Mouse (Mus musculus) ovary, postnatal 36 days (tissue): ENCODE data around the gene Grin2b.
"Not testable (repeated sequence)": the region's sequence is repeated elsewhere in the genome, so short reads cannot be mapped to it uniquely, and the experiment has no call there.

Source experiments
- DNase-seq: peaks from one replicate; pipeline ENCODE4 v3.0.0; 2022; ENCODE audit warnings: low spot score, mixed read lengths

Grin2b gene

DNA sequence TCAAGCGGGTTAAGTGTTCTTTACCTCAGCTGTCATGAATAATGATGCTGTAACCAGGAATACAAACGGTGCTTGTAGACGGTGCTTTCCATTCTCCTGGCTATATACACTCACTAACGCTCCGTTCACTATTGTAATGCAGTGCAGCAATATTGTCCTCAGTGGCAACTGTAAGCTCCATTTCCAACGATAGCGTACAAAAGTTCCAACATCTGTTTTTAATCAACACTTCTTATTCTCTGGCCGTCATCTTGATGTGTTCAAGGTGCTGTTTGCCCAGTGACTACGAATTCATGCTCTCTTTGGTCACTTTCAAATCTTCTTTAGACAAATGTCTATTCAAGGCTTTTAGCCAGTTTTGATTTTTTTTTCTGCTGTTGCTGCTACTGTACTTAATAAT lies 480.8 kb downstream of the Grin2b start:
- DNase-seq = no peak

DNA sequence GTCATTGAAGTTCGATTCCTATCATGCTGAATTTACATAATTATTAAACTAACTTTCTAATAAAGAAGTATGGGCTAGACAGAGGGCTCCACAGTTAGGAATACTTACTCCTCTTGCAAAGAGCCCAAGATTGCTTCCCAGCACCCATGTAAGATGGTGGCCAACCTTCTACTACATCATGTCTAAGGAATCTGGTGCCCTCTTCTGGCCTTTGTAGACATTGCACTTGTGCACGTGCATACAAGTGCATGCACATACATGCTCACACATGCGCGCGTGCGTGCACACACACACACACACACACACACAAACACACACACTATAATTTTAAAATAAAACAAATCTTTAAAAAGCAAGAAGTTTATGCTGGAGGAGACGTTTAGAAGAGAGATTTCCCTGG lies 481.8 kb downstream of the Grin2b start:
- no peak for DNase-seq

DNA sequence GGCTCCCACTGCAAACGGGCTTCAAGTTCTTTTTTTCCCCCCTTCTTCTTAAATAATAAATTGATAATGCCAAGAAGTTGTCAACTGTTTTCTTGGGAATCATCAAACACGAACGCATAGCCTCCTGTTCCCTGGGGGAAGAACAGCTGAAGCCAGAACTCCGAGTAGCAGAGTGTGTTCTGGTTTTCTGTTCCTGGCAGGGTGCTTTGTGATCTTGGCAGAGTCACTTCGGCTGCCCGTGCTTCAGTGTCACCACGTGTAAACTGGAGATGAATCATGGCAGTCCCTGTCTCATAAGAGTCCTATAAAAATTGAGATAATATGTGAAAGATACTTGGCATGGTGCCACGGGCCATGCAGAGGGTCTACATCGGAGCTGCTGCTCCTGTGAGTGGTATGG lies 485.4 kb downstream of the Grin2b start:
- DNase-seq = no peak

DNA sequence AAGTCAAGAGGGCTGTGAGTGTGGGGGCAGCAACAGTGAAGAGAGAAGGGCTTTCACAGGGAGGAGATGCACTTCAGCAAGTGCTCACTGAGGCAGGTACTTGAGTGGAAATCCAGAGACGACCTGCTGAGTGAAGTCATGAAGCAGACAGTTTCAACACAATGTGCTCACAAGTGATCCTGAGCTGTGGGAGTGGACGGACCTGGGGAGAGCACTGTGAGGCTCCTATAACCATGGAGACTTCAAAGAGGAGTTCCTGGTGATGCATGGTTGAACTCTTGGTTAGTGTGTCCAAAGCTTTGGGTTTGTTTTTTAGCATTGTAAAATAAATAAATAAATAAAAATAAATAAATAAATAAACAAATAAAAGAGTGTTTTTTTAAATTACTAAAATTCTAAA lies 489.1 kb downstream of the Grin2b start:
- no peak for DNase-seq

DNA sequence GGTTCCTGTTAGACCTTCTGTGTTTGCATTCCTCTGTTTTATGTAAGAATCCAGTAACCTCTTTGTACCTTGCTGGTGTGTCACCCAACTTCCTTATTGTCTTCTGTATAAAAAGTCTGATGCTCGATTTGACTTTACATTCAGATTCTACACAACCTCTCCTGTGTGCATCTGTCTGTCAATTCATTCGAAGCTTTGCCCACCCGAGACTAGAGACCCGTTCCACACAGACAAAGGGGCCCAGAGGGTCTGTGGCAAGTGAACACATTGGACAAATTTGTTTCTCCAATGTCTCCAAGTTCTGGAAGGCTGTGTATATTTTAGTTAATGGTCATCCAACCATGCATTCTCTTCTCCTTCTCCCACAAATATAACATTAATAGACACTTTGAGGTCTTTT lies 491.9 kb downstream of the Grin2b start:
- not testable (repeated sequence) for DNase-seq

DNA sequence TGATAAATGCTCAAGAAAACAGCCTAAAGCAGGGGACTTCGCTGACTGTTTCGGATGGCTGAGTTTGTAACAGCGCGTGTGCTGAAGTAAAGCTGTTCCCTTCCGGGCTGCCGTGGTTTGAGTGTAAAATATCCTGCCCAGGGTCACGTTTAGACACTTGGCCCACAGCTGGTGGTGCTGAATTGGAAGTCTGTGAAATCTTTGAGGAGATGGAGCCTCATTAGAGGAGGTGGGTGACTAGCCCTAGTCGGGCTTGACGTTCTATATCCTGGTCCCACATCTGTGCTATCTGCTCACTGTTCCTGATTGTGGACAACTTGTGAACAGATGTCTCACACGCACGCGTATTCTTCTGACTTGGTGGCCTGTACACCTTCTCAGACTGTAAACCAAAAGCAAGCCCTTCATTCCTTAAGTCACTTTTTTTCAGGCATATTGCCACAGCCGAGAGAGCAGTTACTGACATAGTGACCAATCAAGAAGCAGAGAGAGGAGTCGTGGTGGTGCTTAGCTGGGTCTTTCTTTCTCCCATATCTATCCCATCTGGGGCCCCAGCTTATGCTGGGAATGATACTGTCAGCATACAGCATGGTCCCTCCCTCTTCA lies 493.1 kb downstream of the Grin2b start:
- no peak for DNase-seq

DNA sequence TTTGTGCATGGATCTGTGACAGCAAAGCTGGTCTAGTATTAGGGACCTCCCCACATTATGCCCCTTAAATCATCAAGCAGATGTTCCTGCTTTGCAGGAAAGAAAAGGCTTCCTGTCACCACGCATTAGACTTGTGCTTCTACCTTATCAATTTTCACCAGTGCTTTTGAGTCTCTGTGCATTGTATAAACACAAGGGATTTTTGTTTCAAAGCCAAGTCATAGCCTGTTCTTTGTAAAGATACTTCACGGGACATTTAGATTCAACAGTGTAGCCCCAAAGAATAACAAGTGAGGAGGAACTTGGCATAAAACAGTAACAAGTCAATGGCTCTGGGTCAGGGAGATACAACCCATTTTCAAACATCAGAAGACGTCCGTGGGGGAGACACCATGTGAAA lies 498.9 kb downstream of the Grin2b start:
- DNase-seq = no peak

DNA sequence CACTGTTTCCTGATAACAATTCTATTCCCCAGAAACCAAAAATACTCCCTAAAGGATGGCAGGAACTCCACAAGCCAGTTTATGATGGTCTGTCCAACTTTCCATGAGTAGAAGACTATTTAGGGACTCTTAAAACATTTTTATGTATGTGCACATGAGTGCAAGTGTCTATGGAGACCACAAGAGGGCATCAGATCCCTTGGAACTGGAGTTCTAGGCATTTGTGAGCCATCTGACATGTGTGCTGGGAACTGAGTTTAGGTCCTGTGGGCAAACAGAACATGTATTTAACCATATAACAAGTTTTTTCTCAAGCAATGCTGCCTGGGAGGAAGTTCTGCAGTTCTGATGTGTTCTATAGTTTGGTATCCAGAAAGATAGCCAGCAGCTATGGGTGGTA lies 501.3 kb downstream of the Grin2b start:
- DNase-seq = no peak
